In the genomic region with DNA sequence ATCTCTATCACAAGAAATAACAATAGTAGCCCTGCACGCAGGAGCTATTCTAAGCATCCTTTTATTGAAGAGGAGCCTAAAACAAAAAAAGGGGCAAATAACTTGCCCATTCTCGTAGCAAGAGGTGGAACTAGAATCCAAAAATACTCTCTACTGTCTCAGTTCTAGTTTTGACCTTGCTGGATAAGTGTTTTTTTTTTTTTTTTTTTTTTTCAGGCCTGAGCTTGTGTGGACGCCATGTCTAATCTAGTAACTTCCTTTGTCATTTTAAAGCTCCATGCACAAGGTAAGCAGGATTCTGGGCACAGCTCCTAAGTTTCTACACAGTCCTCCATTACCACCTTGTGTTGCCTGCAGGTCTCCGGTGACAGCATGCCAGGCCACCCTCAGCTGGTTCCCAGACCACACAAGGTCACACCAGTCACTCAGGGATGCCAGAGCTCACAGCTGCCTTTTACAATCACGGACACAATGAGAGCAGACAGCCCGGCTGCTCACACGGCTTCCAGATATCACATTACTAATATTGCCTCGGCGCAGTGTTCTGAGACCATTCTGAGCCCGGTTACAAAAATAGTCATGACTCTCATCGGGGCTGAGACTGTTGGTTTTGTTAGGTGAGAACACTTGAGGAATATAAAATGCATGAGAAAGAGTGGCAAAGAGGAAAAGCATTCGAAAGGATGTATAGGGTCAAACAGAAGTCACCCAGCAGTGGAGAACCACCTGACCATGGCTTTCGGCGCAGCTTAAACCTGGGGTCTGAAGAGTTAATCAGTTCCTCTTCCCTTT, we compare ENCODE assay signal across 8 mouse cellular contexts.
DNase-seq lines count a peak whose midpoint lies in the region; ATAC-seq lines count a peak whose summit lies in the region.

No protein-coding gene starts in this region.

- ATAC-seq in forebrain, embryonic 16.5 days, result peak; percentile 31
- peak; percentile 90 for ATAC-seq in limb, embryonic 12.5 days (ENCODE audit: insufficient number of reproducible peaks, insufficient read depth, low FRiP score, low TSS enrichment, low read depth)
- peak; percentile 78 for ATAC-seq in neural tube, embryonic 14.5 days (ENCODE audit: low read depth)

- H3K27me3 ChIP-seq in forebrain, embryonic 16.5 days (replicated peaks; ENCODE audit: control insufficient read depth, insufficient read depth, low read length), result no peaks in the 10 kb centered on the region
- H3K27me3 ChIP-seq in hindbrain, embryonic 10.5 days (ENCODE audit: insufficient read depth, poor library complexity, severe bottlenecking), result 0 out of 2 replicates have a peak, but pooled peaks cover 5% of the 10 kb centered on the region
- H3K27me3 ChIP-seq in limb, embryonic 12.5 days, result no peaks in the 10 kb centered on the region
- no peaks in the 10 kb centered on the region for H3K27me3 ChIP-seq in neural tube, embryonic 14.5 days (ENCODE audit: control insufficient read depth, insufficient read depth, low read length)

- H3K36me3 ChIP-seq in forebrain, embryonic 16.5 days (ENCODE audit: control insufficient read depth, insufficient read depth), result no peaks in the 10 kb centered on the region
- no peaks in the 10 kb centered on the region for H3K36me3 ChIP-seq in hindbrain, embryonic 10.5 days
- H3K36me3 ChIP-seq in limb, embryonic 12.5 days, result no peaks in the 10 kb centered on the region
- H3K36me3 ChIP-seq in neural tube, embryonic 14.5 days (ENCODE audit: control insufficient read depth, insufficient read depth, low read length), result no peaks in the 10 kb centered on the region

- WGBS in forebrain, embryonic 16.5 days, result 62% methylated on average over 14 of the region's 14 CpGs
- 52% methylated on average over 14 of the region's 14 CpGs for whole genome bisulfite sequencing in hindbrain, embryonic 10.5 days
- 24% methylated on average over 14 of the region's 14 CpGs for WGBS in limb, embryonic 12.5 days
- WGBS in neural tube, embryonic 14.5 days, result 32% methylated on average over 14 of the region's 14 CpGs

- peak overlapping the region; percentile 58 for H3K4me2 ChIP-seq in forebrain, embryonic 16.5 days (ENCODE audit: low read length)
- H3K4me2 ChIP-seq in limb, embryonic 12.5 days, result peak overlapping the region; percentile 62
- H3K4me2 ChIP-seq in neural tube, embryonic 14.5 days (ENCODE audit: low read depth, low read length), result peak overlapping the region; percentile 42

- no peak overlapping the region; the same call in 1 of the 2 replicates for H3K27ac ChIP-seq in forebrain, embryonic 16.5 days (ENCODE audit: low read length)
- peak overlapping the region; percentile 40; the same call in 1 of the 2 replicates for H3K27ac ChIP-seq in hindbrain, embryonic 10.5 days
- peak overlapping the region; percentile 75 for H3K27ac ChIP-seq in limb, embryonic 12.5 days
- H3K27ac ChIP-seq in neural tube, embryonic 14.5 days (ENCODE audit: low read depth, low read length), result peak overlapping the region; percentile 55

- H3K9ac ChIP-seq in forebrain, embryonic 16.5 days (replicated peaks; ENCODE audit: low read depth, low read length), result no peak overlapping the region
- no peak overlapping the region for H3K9ac ChIP-seq in limb, embryonic 12.5 days (replicated peaks)
- peak overlapping the region; percentile 37 for H3K9ac ChIP-seq in neural tube, embryonic 14.5 days (replicated peaks; ENCODE audit: low read depth, low read length)

- peak; percentile 37 for DNase-seq in NIH3T3 (ENCODE audit: low read depth)
- peak; percentile 7 to 21 for DNase-seq in cerebellum, adult 18-20 months
- peak; percentile 68 for DNase-seq in hindbrain, embryonic 10.5 days (ENCODE audit: low spot score)
- no peak for DNase-seq in layer of hippocampus, adult 8-10 months (ENCODE audit: low spot score in 2 of 2)
- no peak for DNase-seq in frontal cortex, adult 2 months (ENCODE audit: extremely low spot score in 1 of 2, low spot score in 1 of 2)

- H3K4me1 ChIP-seq in forebrain, embryonic 16.5 days (replicated peaks; ENCODE audit: control insufficient read depth, insufficient read depth, low read length), result peaks cover 11% of the 10 kb centered on the region
- peaks cover 8% of the 10 kb centered on the region for H3K4me1 ChIP-seq in hindbrain, embryonic 10.5 days (replicated peaks)
- peaks cover 12% of the 10 kb centered on the region; the same call in 1 of the 2 replicates for H3K4me1 ChIP-seq in limb, embryonic 12.5 days (replicated peaks)
- H3K4me1 ChIP-seq in neural tube, embryonic 14.5 days (ENCODE audit: control insufficient read depth, insufficient read depth, low read length), result 0 out of 2 replicates have a peak, but pooled peaks cover 2% of the 10 kb centered on the region

- H3K4me3 ChIP-seq in forebrain, embryonic 16.5 days (replicated peaks; ENCODE audit: low read length), result peak overlapping the region; percentile 42; the same call in 1 of the 2 replicates
- H3K4me3 ChIP-seq in hindbrain, embryonic 10.5 days, result peak overlapping the region; percentile 46
- H3K4me3 ChIP-seq in limb, embryonic 12.5 days (replicated peaks), result peak overlapping the region; percentile 35
- peak overlapping the region; percentile 27 for H3K4me3 ChIP-seq in neural tube, embryonic 14.5 days (ENCODE audit: low read depth, low read length)

- H3K9me3 ChIP-seq in forebrain, embryonic 16.5 days (ENCODE audit: control insufficient read depth, low read length), result no peaks in the 10 kb centered on the region
- H3K9me3 ChIP-seq in hindbrain, embryonic 10.5 days, result no peaks in the 10 kb centered on the region
- no peaks in the 10 kb centered on the region for H3K9me3 ChIP-seq in limb, embryonic 12.5 days
- H3K9me3 ChIP-seq in neural tube, embryonic 14.5 days (ENCODE audit: control insufficient read depth, low read length), result no peaks in the 10 kb centered on the region

Comparison
In these comparisons a context has a peak if more than half of its experiments do, and no peak if none do; other contexts are left out.
1. DNase-seq: peak in NIH3T3 (single experiment), cerebellum, adult 18-20 months (2 of 2) and hindbrain, embryonic 10.5 days (single experiment); none in layer of hippocampus, adult 8-10 months (0 of 2) and frontal cortex, adult 2 months (0 of 2).
2. ATAC-seq: peak in every context shown above with its lines; median percentile 90 in limb, embryonic 12.5 days; 78 in neural tube, embryonic 14.5 days; 31 in forebrain, embryonic 16.5 days.
3. Peak in every context shown above with its lines, with median percentiles within 50 percentile points of each other: H3K4me2 ChIP-seq and H3K4me3 ChIP-seq.